Mouse (Mus musculus) monocyte, adult 5-6 weeks (primary cell): ENCODE results near the gene Sprr2i. TPM values are rescaled to one million over a fixed set of nuclear protein-coding genes. Genes with fewer than 3 reads are reported as not detected.

Source experiments
- ATAC-seq: fragments of 153-309, 156-312 bp; replicated peaks from 2 replicates; pipeline ENCODE4 v1.8.0; 2017; ENCODE audit warnings: mild to moderate bottlenecking; ENCODE audit not compliant: low TSS enrichment, insufficient number of reproducible peaks, severe bottlenecking, poor library complexity, low FRiP score
- total RNA-seq: library from RNA; stranded (forward); fragments of 200-1000, 200-491, 200-594 nt; gene quantifications from 3 replicates; pipeline ENCODE4 v1.2.3, GENCODE M21; 2017

Gene Sprr2i
- total RNA-seq: not detected in 3 replicates

- ATAC-seq: no peak
Observed at GRCm38 (mm10) chr3:92407691-92408090, at the start of gene Sprr2i. Gene Sprr2i, plus strand, starts transcription at chr3:92407991.

GRCm38 (mm10) chr3:92361619-92362018 lies 46.2 kb upstream of the Sprr2i start:
- ATAC-seq: no peak

- no peak for ATAC-seq
Observed at GRCm38 (mm10) chr3:92364887-92365286, 42.9 kb upstream of the Sprr2i start, which contains the start of gene Sprr2f. Gene Sprr2f, plus strand, starts transcription at chr3:92365187.

GRCm38 (mm10) chr3:92373613-92374012 lies 34.2 kb upstream of the Sprr2i start:
- no peak for ATAC-seq

GRCm38 (mm10) chr3:92385385-92385784 lies 22.4 kb upstream of the Sprr2i start, which contains the start of gene Sprr2h:
Gene Sprr2h, plus strand, starts transcription at chr3:92385685.
- no peak for ATAC-seq

GRCm38 (mm10) chr3:92394301-92394700 lies 13.5 kb upstream of the Sprr2i start:
- ATAC-seq: no peak

- no peak for ATAC-seq
Observed at GRCm38 (mm10) chr3:92417782-92418181, 10.0 kb downstream of the Sprr2i start, which contains the start of gene Sprr2j-ps. Gene Sprr2j-ps, plus strand, starts transcription at chr3:92418082.

GRCm38 (mm10) chr3:92429323-92429722 lies 21.5 kb downstream of the Sprr2i start, which contains the start of gene Gm9774:
Gene Gm9774, minus strand, starts transcription at chr3:92429423.
- no peak for ATAC-seq

- no peak for ATAC-seq
Observed at GRCm38 (mm10) chr3:92432282-92432681, 24.5 kb downstream of the Sprr2i start, which contains the start of gene Sprr2k. Gene Sprr2k, plus strand, starts transcription at chr3:92432582.

GRCm38 (mm10) chr3:92438689-92439088 lies 30.9 kb downstream of the Sprr2i start, which contains the start of gene Sprr1b:
Gene Sprr1b, minus strand, starts transcription at chr3:92438789.
- ATAC-seq: no peak

- no peak for ATAC-seq
Observed at GRCm38 (mm10) chr3:92440177-92440576, 32.4 kb downstream of the Sprr2i start.

- ATAC-seq: no peak
Observed at GRCm38 (mm10) chr3:92455151-92455550, 47.4 kb downstream of the Sprr2i start.

GRCm38 (mm10) chr3:92458620-92459019 lies 50.8 kb downstream of the Sprr2i start, which contains the start of gene Sprr3:
Gene Sprr3, minus strand, starts transcription at chr3:92458720.
- ATAC-seq: no peak

Other genes with a start within 250 kb of the Sprr2i start
- not detected in 3 replicates for gene Sprr2a1, start 192.2 kb upstream of the Sprr2i start, total RNA-seq
- not detected in 3 replicates for gene Sprr2a2, start 192.1 kb upstream of the Sprr2i start, total RNA-seq
- not detected in 3 replicates for gene Sprr2a3, start 122.6 kb upstream of the Sprr2i start, total RNA-seq
- gene Sprr2b, start 91.4 kb upstream of the Sprr2i start, total RNA-seq: not detected in 3 replicates
- gene Sprr2d, start 68.9 kb upstream of the Sprr2i start, total RNA-seq: not detected in 3 replicates
- gene Sprr2e, start 55.8 kb upstream of the Sprr2i start, total RNA-seq: not detected in 3 replicates
- not detected in 3 replicates for gene Sprr2f, start 42.8 kb upstream of the Sprr2i start, total RNA-seq
- gene Sprr2h, start 22.3 kb upstream of the Sprr2i start, total RNA-seq: not detected in 3 replicates
- not detected in 3 replicates for gene Sprr2j-ps, start 10.1 kb downstream of the Sprr2i start, total RNA-seq
- gene Gm9774, start 21.4 kb downstream of the Sprr2i start, total RNA-seq: 1.3 to 3.4 TPM (median 2.5 TPM) in 3 replicates
- not detected in 3 replicates for gene Sprr2k, start 24.6 kb downstream of the Sprr2i start, total RNA-seq
- gene Sprr1b, start 30.8 kb downstream of the Sprr2i start, total RNA-seq: not detected in 3 replicates
- gene Sprr3, start 50.7 kb downstream of the Sprr2i start, total RNA-seq: not detected in 3 replicates
- not detected in 3 replicates for gene Sprr1a, start 77.9 kb downstream of the Sprr2i start, total RNA-seq
- gene Sprr4, start 92.5 kb downstream of the Sprr2i start, total RNA-seq: not detected in 3 replicates
- not detected in 3 replicates for gene 2310046K23Rik, start 126.5 kb downstream of the Sprr2i start, total RNA-seq
- gene Ivl, start 165.7 kb downstream of the Sprr2i start, total RNA-seq: not detected in 3 replicates
- gene Smcp, start 181.0 kb downstream of the Sprr2i start, total RNA-seq: not detected in 3 replicates
- gene 2210017I01Rik, start 199.5 kb downstream of the Sprr2i start, total RNA-seq: not detected in 3 replicates
- not detected in 3 replicates for gene Lce6a, start 213.7 kb downstream of the Sprr2i start, total RNA-seq
- gene Lce1a1, start 240.3 kb downstream of the Sprr2i start, total RNA-seq: not detected in 3 replicates
- not detected in 3 replicates for gene Lce1b, start 248.9 kb downstream of the Sprr2i start, total RNA-seq